Mouse (Mus musculus): ENCODE data around the gene Evi2a.

Evi2a gene

GRCm38 (mm10) chr11:79530333-79530761, at the start of gene Evi2a, which contains the start of gene Evi2:
Evi2a (minus strand) TSS chr11:79530609.
Evi2 (minus strand) TSS chr11:79530589.
- peak; percentile 68 for DNase-seq (ENCODE audit: low read depth, low spot score)

GRCm38 (mm10) chr11:79577741-79578140, 47.3 kb upstream of the Evi2a start:
- DNase-seq (ENCODE audit: low read depth, low spot score): peak; percentile 77

- no peak for DNase-seq (ENCODE audit: low read depth, low spot score)
Observed at GRCm38 (mm10) chr11:79575383-79576073, 45.1 kb upstream of the Evi2a start.

GRCm38 (mm10) chr11:79573836-79574235, 43.4 kb upstream of the Evi2a start:
- peak; percentile 76 for DNase-seq (ENCODE audit: low read depth, low spot score)

- peak; percentile 45 for DNase-seq (ENCODE audit: low read depth, low spot score)
Observed at GRCm38 (mm10) chr11:79570319-79570718, 39.9 kb upstream of the Evi2a start.

- no peak for DNase-seq (ENCODE audit: low read depth, low spot score)
Observed at GRCm38 (mm10) chr11:79568197-79568911, 37.9 kb upstream of the Evi2a start.

- DNase-seq (ENCODE audit: low read depth, low spot score): no peak
Observed at GRCm38 (mm10) chr11:79566947-79567346, 36.5 kb upstream of the Evi2a start.

- DNase-seq (ENCODE audit: low read depth, low spot score): no peak
Observed at GRCm38 (mm10) chr11:79563493-79563892, 33.1 kb upstream of the Evi2a start.

- DNase-seq (ENCODE audit: low read depth, low spot score): no peak
Observed at GRCm38 (mm10) chr11:79560536-79560935, 30.1 kb upstream of the Evi2a start.

- DNase-seq (ENCODE audit: low read depth, low spot score): no peak
Observed at GRCm38 (mm10) chr11:79552622-79553021, 22.2 kb upstream of the Evi2a start.

- DNase-seq (ENCODE audit: low read depth, low spot score): no peak
Observed at GRCm38 (mm10) chr11:79536293-79536692, 5.9 kb upstream of the Evi2a start.

GRCm38 (mm10) chr11:79535554-79535953, 5.1 kb upstream of the Evi2a start:
- no peak for DNase-seq (ENCODE audit: low read depth, low spot score)

- no peak for DNase-seq (ENCODE audit: low read depth, low spot score)
Observed at GRCm38 (mm10) chr11:79533950-79534690, 3.7 kb upstream of the Evi2a start.

GRCm38 (mm10) chr11:79533311-79533710, 2.9 kb upstream of the Evi2a start:
- DNase-seq (ENCODE audit: low read depth, low spot score): no peak

- no peak for DNase-seq (ENCODE audit: low read depth, low spot score)
Observed at GRCm38 (mm10) chr11:79531485-79531884, 1.1 kb upstream of the Evi2a start.

- no peak for DNase-seq (ENCODE audit: low read depth, low spot score)
Observed at GRCm38 (mm10) chr11:79530774-79531173, 365 bp upstream of the Evi2a start.

GRCm38 (mm10) chr11:79529736-79530135, 673 bp downstream of the Evi2a start:
- DNase-seq (ENCODE audit: low read depth, low spot score): peak; percentile 82

GRCm38 (mm10) chr11:79529226-79529625, 1.2 kb downstream of the Evi2a start:
- no peak for DNase-seq (ENCODE audit: low read depth, low spot score)

- DNase-seq (ENCODE audit: low read depth, low spot score): peak; percentile 82
Observed at GRCm38 (mm10) chr11:79528601-79529000, 1.8 kb downstream of the Evi2a start.

GRCm38 (mm10) chr11:79527739-79528384, 2.5 kb downstream of the Evi2a start:
- DNase-seq (ENCODE audit: low read depth, low spot score): peak; percentile 90

- peak; percentile 89 for DNase-seq (ENCODE audit: low read depth, low spot score)
Observed at GRCm38 (mm10) chr11:79527015-79527738, 3.2 kb downstream of the Evi2a start.

Data from A20 (cell line).